Mouse (Mus musculus) liver, adult 2 months (tissue): ENCODE measurements at regions not wholly inside any gene's neighbourhood (a gene's known extent, or its start where the extent isn't known, plus 50 kb on each side); places are given as distances from the start of the nearest gene placed in this dataset.

Experiments
- CTCF ChIP-seq: fragments of 200-500 bp; IDR thresholded peaks from 2 replicates; pipeline ENCODE4 v1.5.1; 2011; ENCODE audit warnings: low read depth, low read length, control low read depth
- POLR2A ChIP-seq: fragments of 200-500 bp; IDR thresholded peaks from 2 replicates; pipeline ENCODE4 v1.6.1; 2011; ENCODE audit warnings: low read length, control low read depth; ENCODE audit not compliant: insufficient read depth; ENCODE audit errors: extremely low read depth

DNA sequence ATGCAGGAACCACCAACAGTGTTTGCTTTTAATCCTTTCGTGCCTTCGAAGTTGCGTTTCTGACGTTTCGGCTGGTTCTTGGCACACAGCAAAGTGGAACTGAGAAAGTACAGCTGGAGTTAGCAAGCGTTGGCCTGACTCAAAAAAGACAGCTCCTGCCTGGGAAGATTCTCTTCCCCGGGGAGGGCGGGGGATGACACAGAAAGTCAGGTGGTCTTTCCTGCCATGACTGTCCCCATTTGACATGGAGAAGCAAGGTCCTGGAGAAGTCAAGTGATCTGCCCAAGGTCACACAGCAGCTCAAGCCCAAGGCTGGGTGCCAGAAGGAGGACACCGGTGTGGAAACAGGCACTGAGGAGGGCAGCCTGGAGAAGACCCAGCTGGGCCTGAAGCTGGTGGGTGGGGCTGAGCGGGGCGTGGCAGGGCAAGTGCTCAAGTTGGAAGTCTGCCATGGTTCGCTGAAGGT lies 411.4 kb downstream of the Matn1 start:
- TF ChIP-seq POLR2A (no peak), CTCF (no peak)
